Mouse (Mus musculus): ENCODE measurements around the gene Ubxn11.

Ubxn11 gene

DNA sequence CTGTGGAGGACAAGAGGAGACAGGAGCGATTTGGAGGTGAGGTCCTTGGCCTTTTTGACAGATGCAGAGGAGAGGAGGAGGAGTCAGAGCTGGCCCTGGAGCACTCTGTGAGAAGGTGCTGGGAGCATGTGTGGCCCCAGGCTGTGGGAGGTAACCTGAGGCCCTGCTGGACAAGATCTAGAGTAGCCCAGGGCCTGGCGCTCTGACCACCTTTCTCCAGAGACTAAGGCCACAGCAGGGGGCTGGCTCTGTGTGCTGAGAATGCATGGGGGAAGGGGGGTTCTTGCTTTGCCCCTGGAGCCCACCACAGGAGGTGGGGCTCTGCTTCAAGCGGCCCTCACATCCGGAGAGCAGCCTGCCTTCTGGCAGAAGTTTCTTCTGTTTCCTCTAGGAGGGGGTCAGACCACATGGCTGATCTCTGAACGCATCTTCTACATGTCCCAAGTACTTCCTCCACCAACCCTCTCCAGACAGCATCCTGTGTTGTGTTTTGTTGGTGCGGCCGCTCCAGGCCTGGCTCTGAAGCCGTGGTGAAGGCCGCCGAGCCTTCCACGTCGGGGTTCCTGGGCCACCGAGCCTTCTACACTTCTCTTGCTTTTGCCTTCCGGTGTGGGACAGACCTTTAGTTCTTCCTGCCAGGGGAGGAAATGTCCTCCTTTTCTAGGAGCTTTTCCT lies 15.9 kb downstream of the Ubxn11 start:
- no peak for DNase-seq (ENCODE audit: low spot score in 2 of 2)

- DNase-seq (ENCODE audit: low spot score in 2 of 2), result no peak
Measured at GRCm38 (mm10) chr4:134119042-134119441, 16.7 kb downstream of the Ubxn11 start.

- no peak for DNase-seq (ENCODE audit: low spot score in 2 of 2)
Measured at GRCm38 (mm10) chr4:134119644-134120043, 17.3 kb downstream of the Ubxn11 start.

GRCm38 (mm10) chr4:134120192-134120805 lies 17.9 kb downstream of the Ubxn11 start:
- no peak for DNase-seq (ENCODE audit: low spot score in 2 of 2)

GRCm38 (mm10) chr4:134120916-134121315 lies 18.5 kb downstream of the Ubxn11 start:
- DNase-seq (ENCODE audit: low spot score in 2 of 2), result no peak

GRCm38 (mm10) chr4:134121571-134121970 lies 19.2 kb downstream of the Ubxn11 start:
- DNase-seq (ENCODE audit: low spot score in 2 of 2), result no peak

- DNase-seq (ENCODE audit: low spot score in 2 of 2), result no peak
Measured at GRCm38 (mm10) chr4:134122281-134122680, 19.9 kb downstream of the Ubxn11 start.

- DNase-seq (ENCODE audit: low spot score in 2 of 2), result no peak
Measured at GRCm38 (mm10) chr4:134123147-134123546, 20.8 kb downstream of the Ubxn11 start.

GRCm38 (mm10) chr4:134123680-134124551 lies 21.5 kb downstream of the Ubxn11 start:
- DNase-seq (ENCODE audit: low spot score in 2 of 2), result peak; percentile 86 to 93

DNA sequence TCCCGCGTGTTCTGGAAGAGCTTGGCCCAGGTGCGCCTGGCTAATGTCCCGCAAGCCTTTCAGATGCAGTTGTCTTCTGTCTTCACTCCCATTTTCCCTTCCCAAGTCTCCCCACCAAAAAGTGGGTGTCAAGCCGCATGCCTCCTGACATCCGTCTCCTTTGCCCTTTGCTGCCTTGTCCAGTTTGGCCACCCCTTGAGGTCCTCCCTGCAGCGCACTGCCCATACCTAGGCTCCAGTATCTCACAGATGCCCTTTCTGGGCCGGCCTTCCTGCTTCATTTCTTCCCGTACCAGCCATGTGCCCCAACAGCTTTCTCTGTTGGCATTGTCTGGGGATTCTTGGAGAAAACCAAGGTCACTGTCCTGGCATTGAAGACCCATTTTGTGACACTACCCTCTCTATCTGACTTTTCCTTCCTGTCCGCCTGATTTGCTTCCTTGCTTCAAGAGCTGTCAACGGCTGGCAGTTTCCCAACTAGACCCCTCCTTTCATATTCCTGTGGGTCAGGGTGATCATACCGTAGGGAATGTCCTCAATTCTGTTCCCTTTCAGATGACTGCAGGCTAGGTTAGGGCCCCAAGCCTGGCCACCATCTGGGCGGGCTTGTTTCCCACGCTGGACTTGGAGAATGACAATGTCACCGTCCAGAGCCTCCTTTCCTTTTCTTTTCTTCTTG lies 23.2 kb downstream of the Ubxn11 start:
- DNase-seq (ENCODE audit: low spot score in 2 of 2), result no peak

GRCm38 (mm10) chr4:134126300-134127120 lies 24.1 kb downstream of the Ubxn11 start:
- DNase-seq (ENCODE audit: low spot score in 2 of 2), result no peak

GRCm38 (mm10) chr4:134127121-134127455 lies 24.7 kb downstream of the Ubxn11 start:
- DNase-seq (ENCODE audit: low spot score in 2 of 2), result peak; percentile 78 to 79

DNA sequence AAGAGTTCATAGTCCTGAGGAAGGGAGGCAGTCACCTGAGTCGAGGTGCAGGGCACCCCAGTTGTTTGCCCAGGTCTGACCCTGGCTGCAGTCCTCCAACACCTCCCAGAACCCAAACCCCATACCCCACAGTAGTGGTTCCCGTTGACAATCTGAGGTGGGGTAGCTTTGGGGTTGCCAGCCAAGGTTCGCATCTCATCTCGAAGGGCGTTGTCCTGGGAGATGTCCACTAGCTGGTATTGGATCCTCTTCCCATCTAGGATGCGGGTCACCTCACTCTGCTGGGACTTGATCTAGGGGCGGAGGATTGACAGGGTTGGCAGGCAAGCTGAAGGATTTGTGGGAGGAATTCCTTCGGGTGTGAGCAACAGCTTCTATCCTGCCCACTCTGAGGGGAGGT lies 25.4 kb downstream of the Ubxn11 start:
- DNase-seq (ENCODE audit: low spot score in 2 of 2), result peak in 1 of 2 experiments; percentile 35

DNA sequence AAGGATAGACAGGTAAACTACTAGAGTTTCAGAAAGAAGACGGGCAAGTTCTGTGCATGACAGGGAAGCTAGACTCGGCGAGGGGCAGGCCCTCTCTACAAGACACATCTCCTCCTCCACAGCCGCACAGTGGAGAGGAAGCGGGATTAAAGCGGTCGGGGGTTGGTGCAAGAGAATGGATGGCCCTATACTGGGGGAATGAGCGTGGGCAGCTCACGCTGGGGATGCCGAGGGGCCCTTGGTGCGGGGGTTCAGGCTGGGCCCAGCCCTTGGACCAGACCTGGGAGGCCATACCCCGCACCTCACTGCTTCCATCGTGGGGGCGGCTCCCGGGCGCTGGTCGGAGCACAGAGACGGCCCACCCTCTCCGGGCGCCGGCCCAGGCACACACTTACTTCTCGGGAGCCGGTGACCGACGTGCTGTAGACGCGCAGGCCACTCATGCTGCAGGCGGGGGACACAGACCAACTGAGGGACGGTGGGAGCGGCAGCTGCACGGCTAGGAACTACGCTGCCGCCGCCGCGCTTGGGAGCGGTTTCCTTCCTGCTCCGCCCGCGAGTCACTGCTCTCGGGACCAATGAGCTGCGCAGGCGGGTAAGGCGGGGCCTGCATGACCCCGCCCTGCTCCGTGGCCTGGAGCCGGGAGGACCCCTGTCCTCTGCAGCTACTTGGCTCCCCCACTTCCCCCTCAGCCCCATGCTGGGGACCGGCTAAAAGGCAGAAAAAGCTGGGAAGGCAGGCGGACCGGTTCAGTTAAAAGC lies 26.0 kb downstream of the Ubxn11 start, which contains the start of gene Sh3bgrl3:
Sh3bgrl3 (minus strand) TSS at position 569 of the 762 bp plus-strand sequence.
- DNase-seq (ENCODE audit: low spot score in 2 of 2), result peak; percentile 71 to 87

- no peak for DNase-seq (ENCODE audit: low spot score in 2 of 2)
Measured at GRCm38 (mm10) chr4:134128983-134129362, 26.6 kb downstream of the Ubxn11 start.

- DNase-seq (ENCODE audit: low spot score in 2 of 2), result peak in 1 of 2 experiments; percentile 42
Measured at GRCm38 (mm10) chr4:134129482-134129881, 27.1 kb downstream of the Ubxn11 start.

DNA sequence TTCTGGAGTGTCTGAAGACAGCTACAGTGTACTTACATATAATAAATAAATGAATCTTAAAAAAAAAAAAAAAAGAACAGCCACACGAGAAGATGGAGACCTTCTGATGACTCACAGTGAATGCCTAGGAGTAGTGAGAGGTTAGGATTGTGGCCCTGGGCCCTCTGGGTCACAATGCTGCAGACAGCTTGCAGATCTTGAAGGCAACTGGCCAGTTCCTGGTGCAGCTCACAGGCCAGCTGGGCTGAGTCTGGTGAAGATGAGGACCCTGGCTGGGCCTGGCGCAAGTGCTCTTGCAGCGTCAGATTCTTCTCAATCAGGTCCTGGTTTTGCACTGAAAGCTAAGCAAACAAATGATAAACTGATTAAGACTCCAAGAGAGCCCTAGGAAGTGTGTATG lies 29.7 kb downstream of the Ubxn11 start:
- DNase-seq (ENCODE audit: low spot score in 2 of 2), result no peak

DNA sequence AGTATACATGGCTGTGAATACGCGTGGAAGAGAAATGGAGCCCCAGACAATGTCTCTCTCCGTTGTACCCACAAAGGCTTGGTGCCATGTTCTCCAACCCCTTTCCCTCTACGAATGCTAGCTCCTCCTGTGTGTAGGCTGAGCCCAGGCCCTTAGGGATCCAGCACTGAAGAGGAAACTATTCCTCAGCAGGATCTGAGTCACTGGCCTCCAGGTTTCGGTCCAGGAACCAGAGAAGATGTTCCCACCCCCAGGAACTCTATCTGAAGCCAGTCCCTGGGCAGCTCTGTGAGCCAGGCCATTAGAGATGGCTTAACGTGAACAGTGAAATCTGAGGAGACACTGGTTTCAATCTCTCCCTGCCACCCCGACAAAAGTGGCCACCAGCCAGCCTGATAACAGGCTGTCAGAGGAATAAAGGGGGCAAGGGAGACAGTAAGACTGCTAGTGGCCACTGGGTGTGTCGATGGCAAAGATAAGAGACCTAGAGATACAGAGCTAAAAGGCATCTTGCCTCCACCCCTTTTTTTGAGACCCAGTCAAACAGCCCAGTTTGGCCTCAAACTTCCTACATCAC lies 30.2 kb downstream of the Ubxn11 start:
- DNase-seq (ENCODE audit: low spot score in 2 of 2), result no peak

- DNase-seq (ENCODE audit: low spot score in 2 of 2), result no peak
Measured at GRCm38 (mm10) chr4:134136280-134136926, 34.0 kb downstream of the Ubxn11 start.

GRCm38 (mm10) chr4:134138857-134139256 lies 36.5 kb downstream of the Ubxn11 start:
- no peak for DNase-seq (ENCODE audit: low spot score in 2 of 2)

Data from left cerebral cortex, adult 9 months (tissue).